Mouse (Mus musculus) 3T3-L1 (cell line): ENCODE data around the gene Pygb.

ENCODE experiments used
- DNase-seq: peaks from one replicate; pipeline ENCODE4 v3.0.0-alpha.2; 2015; ENCODE audit warnings: low read depth, low spot score

The Pygb gene

GRCm38 (mm10) chr2:150788768-150789550 is 2.4 kb downstream of the Pygb start:
- peak; percentile 81 for DNase-seq

GRCm38 (mm10) chr2:150793320-150793719 is 6.8 kb downstream of the Pygb start:
- DNase-seq, result no peak

- no peak for DNase-seq
These were observed 11.5 kb downstream of the Pygb start for GRCm38 (mm10) chr2:150798084-150798483.

- no peak for DNase-seq
These were observed 14.1 kb downstream of the Pygb start for GRCm38 (mm10) chr2:150800616-150801015.

GRCm38 (mm10) chr2:150803035-150803434 is 16.5 kb downstream of the Pygb start:
- peak; percentile 77 for DNase-seq

- peak; percentile 19 for DNase-seq
These were observed 21.8 kb downstream of the Pygb start for GRCm38 (mm10) chr2:150808381-150808780.

- no peak for DNase-seq
These were observed 22.3 kb downstream of the Pygb start for GRCm38 (mm10) chr2:150808812-150809211.

- DNase-seq, result no peak
These were observed 24.1 kb downstream of the Pygb start for GRCm38 (mm10) chr2:150810603-150811002.

GRCm38 (mm10) chr2:150812816-150813215 is 26.3 kb downstream of the Pygb start:
- DNase-seq, result no peak

- DNase-seq, result no peak
These were observed 30.3 kb downstream of the Pygb start for GRCm38 (mm10) chr2:150816676-150817402.

GRCm38 (mm10) chr2:150818742-150819141 is 32.2 kb downstream of the Pygb start:
- DNase-seq, result no peak

GRCm38 (mm10) chr2:150820720-150821119 is 34.2 kb downstream of the Pygb start:
- DNase-seq, result no peak

GRCm38 (mm10) chr2:150822987-150823386 is 36.5 kb downstream of the Pygb start:
- DNase-seq, result peak; percentile 11

GRCm38 (mm10) chr2:150826426-150826825 is 39.9 kb downstream of the Pygb start:
- no peak for DNase-seq

- DNase-seq, result peak; percentile 59
These were observed 41.6 kb downstream of the Pygb start for GRCm38 (mm10) chr2:150828164-150828563.

GRCm38 (mm10) chr2:150828654-150829053 is 42.1 kb downstream of the Pygb start:
- DNase-seq, result no peak

GRCm38 (mm10) chr2:150830011-150830410 is 43.5 kb downstream of the Pygb start:
- DNase-seq, result no peak

- DNase-seq, result no peak
These were observed 44.4 kb downstream of the Pygb start for GRCm38 (mm10) chr2:150830911-150831441.

- no peak for DNase-seq
These were observed 45.5 kb downstream of the Pygb start for GRCm38 (mm10) chr2:150832029-150832428.

GRCm38 (mm10) chr2:150834616-150835015 is 48.1 kb downstream of the Pygb start:
- no peak for DNase-seq

GRCm38 (mm10) chr2:150835975-150836374 is 49.4 kb downstream of the Pygb start:
- no peak for DNase-seq

GRCm38 (mm10) chr2:150836906-150837305 is 50.4 kb downstream of the Pygb start:
- DNase-seq, result no peak

GRCm38 (mm10) chr2:150837781-150838180 is 51.2 kb downstream of the Pygb start:
- no peak for DNase-seq
